Mouse (Mus musculus): Measurements from ENCODE around the gene Hbb-bh2. TPM values are rescaled to one million over a fixed set of nuclear protein-coding genes. Genes with fewer than 3 reads are reported as not detected.

The Hbb-bh2 gene
- polyA plus RNA-seq, 1 experiment, result not detected

Other genes starting within 250 kb of the Hbb-bh2 start
- gene Olfr619, start 239.9 kb downstream of the Hbb-bh2 start, polyA plus RNA-seq (2012; fragmentation: generic; extraction: Trizol), result not detected
- gene Olfr620, start 228.0 kb downstream of the Hbb-bh2 start, polyA plus RNA-seq (2012; fragmentation: generic; extraction: Trizol), result not detected
- not detected for gene Olfr622, start 197.8 kb downstream of the Hbb-bh2 start, polyA plus RNA-seq (2012; fragmentation: generic; extraction: Trizol)
- gene Olfr623, start 176.8 kb downstream of the Hbb-bh2 start, polyA plus RNA-seq (2012; fragmentation: generic; extraction: Trizol), result not detected
- not detected for gene Olfr624, start 169.3 kb downstream of the Hbb-bh2 start, polyA plus RNA-seq (2012; fragmentation: generic; extraction: Trizol)
- gene Olfr625-ps1, start 157.8 kb downstream of the Hbb-bh2 start, polyA plus RNA-seq (2012; fragmentation: generic; extraction: Trizol), result not detected
- not detected for gene Olfr243, start 125.8 kb downstream of the Hbb-bh2 start, polyA plus RNA-seq (2012; fragmentation: generic; extraction: Trizol)
- gene Olfr628, start 110.1 kb downstream of the Hbb-bh2 start, polyA plus RNA-seq (2012; fragmentation: generic; extraction: Trizol), result not detected
- not detected for gene Olfr629, start 95.6 kb downstream of the Hbb-bh2 start, polyA plus RNA-seq (2012; fragmentation: generic; extraction: Trizol)
- gene Olfr630, start 83.2 kb downstream of the Hbb-bh2 start, polyA plus RNA-seq (2012; fragmentation: generic; extraction: Trizol), result not detected
- not detected for gene Olfr69, start 68.9 kb downstream of the Hbb-bh2 start, polyA plus RNA-seq (2012; fragmentation: generic; extraction: Trizol)
- gene Olfr68, start 60.8 kb downstream of the Hbb-bh2 start, polyA plus RNA-seq (2012; fragmentation: generic; extraction: Trizol), result not detected
- gene Olfr67, start 48.7 kb downstream of the Hbb-bh2 start, polyA plus RNA-seq (2012; fragmentation: generic; extraction: Trizol), result not detected
- not detected for gene Hbb-bt, start 26.5 kb downstream of the Hbb-bh2 start, polyA plus RNA-seq (2012; fragmentation: generic; extraction: Trizol)
- gene Hbb-bs, start 12.4 kb downstream of the Hbb-bh2 start, polyA plus RNA-seq (2012; fragmentation: generic; extraction: Trizol), result not detected
- not detected for gene Hbb-bh1, start 2.6 kb upstream of the Hbb-bh2 start, polyA plus RNA-seq (2012; fragmentation: generic; extraction: Trizol)
- not detected for gene Hbb-y, start 12.7 kb upstream of the Hbb-bh2 start, polyA plus RNA-seq (2012; fragmentation: generic; extraction: Trizol)
- gene Olfr66, start 45.7 kb upstream of the Hbb-bh2 start, polyA plus RNA-seq (2012; fragmentation: generic; extraction: Trizol), result not detected
- gene Olfr64, start 54.0 kb upstream of the Hbb-bh2 start, polyA plus RNA-seq (2012; fragmentation: generic; extraction: Trizol), result not detected
- gene Olfr65, start 63.0 kb upstream of the Hbb-bh2 start, polyA plus RNA-seq (2012; fragmentation: generic; extraction: Trizol), result not detected
- not detected for gene Olfr631, start 88.3 kb upstream of the Hbb-bh2 start, polyA plus RNA-seq (2012; fragmentation: generic; extraction: Trizol)
- not detected for gene Olfr632, start 93.8 kb upstream of the Hbb-bh2 start, polyA plus RNA-seq (2012; fragmentation: generic; extraction: Trizol)
- not detected for gene Olfr633, start 103.9 kb upstream of the Hbb-bh2 start, polyA plus RNA-seq (2012; fragmentation: generic; extraction: Trizol)
- not detected for gene Olfr635, start 130.6 kb upstream of the Hbb-bh2 start, polyA plus RNA-seq (2012; fragmentation: generic; extraction: Trizol)
- gene Olfr638, start 158.2 kb upstream of the Hbb-bh2 start, polyA plus RNA-seq (2012; fragmentation: generic; extraction: Trizol), result not detected
- not detected for gene Olfr639, start 176.8 kb upstream of the Hbb-bh2 start, polyA plus RNA-seq (2012; fragmentation: generic; extraction: Trizol)
- gene Olfr640, start 185.1 kb upstream of the Hbb-bh2 start, polyA plus RNA-seq (2012; fragmentation: generic; extraction: Trizol), result not detected
- gene Olfr641, start 194.9 kb upstream of the Hbb-bh2 start, polyA plus RNA-seq (2012; fragmentation: generic; extraction: Trizol), result not detected
- gene Olfr642, start 212.1 kb upstream of the Hbb-bh2 start, polyA plus RNA-seq (2012; fragmentation: generic; extraction: Trizol), result not detected
- gene 4930516K23Rik, start 220.9 kb upstream of the Hbb-bh2 start, polyA plus RNA-seq (2012; fragmentation: generic; extraction: Trizol), result not detected
- gene Olfr644, start 231.3 kb upstream of the Hbb-bh2 start, polyA plus RNA-seq (2012; fragmentation: generic; extraction: Trizol), result not detected
- not detected for gene Olfr645, start 244.9 kb upstream of the Hbb-bh2 start, polyA plus RNA-seq (2012; fragmentation: generic; extraction: Trizol)